Mouse (Mus musculus) hindbrain, embryonic 10.5 days (tissue): ENCODE data around the gene Drd4. TPM values are rescaled to one million over a fixed set of nuclear protein-coding genes. Genes with fewer than 3 reads are reported as not detected.
A peak's percentile ranks its signal among the peaks of the same experiment; 100 is the strongest.

Experiments
- DNase-seq: peaks from one replicate; pipeline ENCODE4 v3.0.0-alpha.2; 2017; ENCODE audit warnings: low spot score
- H3K27ac ChIP-seq: fragments of 300-500 bp; sonication (generic); 2 replicates; pipeline ENCODE4 v1.5.1; 2016; ENCODE audit warnings: mild to moderate bottlenecking, moderate library complexity
- H3K27me3 ChIP-seq: fragments of 300-500 bp; sonication (generic); 2 replicates; pipeline ENCODE4 v1.6.1; 2016; ENCODE audit warnings: mild to moderate bottlenecking; ENCODE audit not compliant: poor library complexity, insufficient read depth, severe bottlenecking
- H3K36me3 ChIP-seq: fragments of 300-500 bp; sonication (generic); 2 replicates; pipeline ENCODE4 v1.6.1; 2016; ENCODE audit warnings: mild to moderate bottlenecking, moderate library complexity
- H3K4me1 ChIP-seq: fragments of 300-500 bp; sonication (generic); replicated peaks from 2 replicates; pipeline ENCODE4 v1.6.1; 2016; ENCODE audit warnings: mild to moderate bottlenecking
- H3K4me3 ChIP-seq: fragments of 300-500 bp; sonication (generic); 2 replicates; pipeline ENCODE4 v1.5.1; 2016; ENCODE audit warnings: mild to moderate bottlenecking, moderate library complexity
- H3K9me3 ChIP-seq: fragments of 300-500 bp; sonication (generic); 2 replicates; pipeline ENCODE4 v1.6.1; 2016; ENCODE audit warnings: mild to moderate bottlenecking, moderate library complexity
- WGBS: fragments of 180-500 bp; shearing (Covaris S2); methylation state at CpG from one replicate; pipeline ENCODE4 v1.1.7; 2016; 5-methylcytosine and 5-hydroxymethylcytosine counted together
- polyA plus RNA-seq: library from polyadenylated mRNA; unstranded; fragments of >200 nt; fragmentation: Nextera tagmentation; extraction: Ambion mirVana; gene quantifications from 2 replicates; pipeline ENCODE4 v1.2.1, GENCODE M21; 2016

Drd4 gene
- polyA plus RNA-seq, 1 experiment from 2014 or later, result 0.34 TPM

- Histone ChIP-seq H3K36me3 (peaks cover 74% of the 10 kb centered on the region), H3K27ac (no peak overlapping the region), H3K27me3 (peaks cover 31% of the 10 kb centered on the region), H3K4me3 (no peak overlapping the region), H3K9me3 (no peaks in the 10 kb centered on the region), H3K4me1 (peaks cover 11% of the 10 kb centered on the region)
- WGBS, result 94% methylated on average over 8 of the region's 8 CpGs
- DNase-seq, result no peak
These were observed 7.4 kb downstream of the Drd4 start for GRCm38 (mm10) chr7:141299175-141299574.

- H3K27me3 ChIP-seq, result peaks cover 9% of the 10 kb centered on the region
- DNase-seq, result no peak
- no peak overlapping the region for H3K27ac ChIP-seq
- 95% methylated on average over 9 of the region's 9 CpGs for WGBS
- no peaks in the 10 kb centered on the region for H3K4me1 ChIP-seq
- H3K36me3 ChIP-seq, result peaks cover 95% of the 10 kb centered on the region
- H3K4me3 ChIP-seq, result no peak overlapping the region
- no peaks in the 10 kb centered on the region for H3K9me3 ChIP-seq
These were observed 9.6 kb downstream of the Drd4 start for GRCm38 (mm10) chr7:141301386-141301785.

- 85% methylated on average over 1 of the region's 1 CpGs for WGBS
- H3K9me3 ChIP-seq, result no peaks in the 10 kb centered on the region
- no peak overlapping the region for H3K27ac ChIP-seq
- DNase-seq, result no peak
- H3K36me3 ChIP-seq, result peaks cover 95% of the 10 kb centered on the region
- H3K4me3 ChIP-seq, result no peak overlapping the region
- H3K27me3 ChIP-seq, result no peaks in the 10 kb centered on the region
- H3K4me1 ChIP-seq, result no peaks in the 10 kb centered on the region
These were observed 11.0 kb downstream of the Drd4 start for GRCm38 (mm10) chr7:141302702-141303268.

GRCm38 (mm10) chr7:141304537-141304936 lies 12.7 kb downstream of the Drd4 start:
- Histone ChIP-seq H3K9me3 (no peaks in the 10 kb centered on the region), H3K4me3 (no peak overlapping the region), H3K36me3 (peaks cover 100% of the 10 kb centered on the region), H3K27ac (no peak overlapping the region), H3K4me1 (no peaks in the 10 kb centered on the region), H3K27me3 (no peaks in the 10 kb centered on the region)
- WGBS, result 84% methylated on average over 4 of the region's 4 CpGs
- DNase-seq, result no peak

GRCm38 (mm10) chr7:141314416-141314815 lies 22.6 kb downstream of the Drd4 start:
- H3K9me3 ChIP-seq, result no peaks in the 10 kb centered on the region
- H3K36me3 ChIP-seq, result peaks cover 100% of the 10 kb centered on the region
- H3K4me3 ChIP-seq, result no peak overlapping the region
- no peaks in the 10 kb centered on the region for H3K27me3 ChIP-seq
- no peaks in the 10 kb centered on the region for H3K4me1 ChIP-seq
- no peak overlapping the region for H3K27ac ChIP-seq
- DNase-seq, result no peak
- WGBS, result 92% methylated on average over 2 of the region's 2 CpGs

- WGBS, result 94% methylated on average over 8 of the region's 8 CpGs
- no peak overlapping the region for H3K4me3 ChIP-seq
- peaks cover 100% of the 10 kb centered on the region for H3K36me3 ChIP-seq
- H3K9me3 ChIP-seq, result no peaks in the 10 kb centered on the region
- no peak overlapping the region for H3K27ac ChIP-seq
- no peak for DNase-seq
- no peaks in the 10 kb centered on the region for H3K27me3 ChIP-seq
- H3K4me1 ChIP-seq, result no peaks in the 10 kb centered on the region
These were observed 23.3 kb downstream of the Drd4 start for GRCm38 (mm10) chr7:141315076-141315475.

GRCm38 (mm10) chr7:141315974-141316373 lies 24.2 kb downstream of the Drd4 start:
- Histone ChIP-seq H3K4me3 (no peak overlapping the region), H3K4me1 (no peaks in the 10 kb centered on the region), H3K36me3 (peaks cover 100% of the 10 kb centered on the region), H3K9me3 (no peaks in the 10 kb centered on the region), H3K27me3 (no peaks in the 10 kb centered on the region), H3K27ac (no peak overlapping the region)
- 81% methylated on average over 5 of the region's 5 CpGs for WGBS
- DNase-seq, result peak; percentile 20

GRCm38 (mm10) chr7:141317619-141318132 lies 25.9 kb downstream of the Drd4 start:
- no peak overlapping the region for H3K4me3 ChIP-seq
- no peak for DNase-seq
- H3K4me1 ChIP-seq, result no peaks in the 10 kb centered on the region
- H3K27ac ChIP-seq, result no peak overlapping the region
- WGBS, result 75% methylated on average over 1 of the region's 1 CpGs
- H3K36me3 ChIP-seq, result peaks cover 100% of the 10 kb centered on the region
- H3K27me3 ChIP-seq, result no peaks in the 10 kb centered on the region
- H3K9me3 ChIP-seq, result no peaks in the 10 kb centered on the region

- 80% methylated on average over 2 of the region's 2 CpGs for WGBS
- no peaks in the 10 kb centered on the region for H3K9me3 ChIP-seq
- H3K36me3 ChIP-seq, result peaks cover 100% of the 10 kb centered on the region
- no peak overlapping the region for H3K4me3 ChIP-seq
- H3K4me1 ChIP-seq, result peaks cover 3% of the 10 kb centered on the region; the same call in 1 of the 2 replicates
- no peaks in the 10 kb centered on the region for H3K27me3 ChIP-seq
- no peak overlapping the region for H3K27ac ChIP-seq
- DNase-seq, result no peak
These were observed 27.6 kb downstream of the Drd4 start for GRCm38 (mm10) chr7:141319446-141319845.

- H3K4me1 ChIP-seq, result peaks cover 40% of the 10 kb centered on the region
- no peak overlapping the region for H3K4me3 ChIP-seq
- H3K9me3 ChIP-seq, result no peaks in the 10 kb centered on the region
- WGBS, result 91% methylated on average over 1 of the region's 1 CpGs
- DNase-seq, result no peak
- no peak overlapping the region for H3K27ac ChIP-seq
- peaks cover 51% of the 10 kb centered on the region for H3K36me3 ChIP-seq
- H3K27me3 ChIP-seq, result no peaks in the 10 kb centered on the region
These were observed 32.9 kb downstream of the Drd4 start for GRCm38 (mm10) chr7:141324686-141325085.

GRCm38 (mm10) chr7:141326546-141327446 lies 35.0 kb downstream of the Drd4 start:
- H3K9me3 ChIP-seq, result no peaks in the 10 kb centered on the region
- H3K36me3 ChIP-seq, result peaks cover 30% of the 10 kb centered on the region
- 7% methylated on average over 35 of the region's 35 CpGs for WGBS
- peaks cover 40% of the 10 kb centered on the region for H3K4me1 ChIP-seq
- H3K27me3 ChIP-seq, result no peaks in the 10 kb centered on the region
- peak overlapping the region; percentile 71 for H3K4me3 ChIP-seq
- H3K27ac ChIP-seq, result peak overlapping the region; percentile 99
- peak; percentile 13 for DNase-seq

- peak; percentile 98 for DNase-seq
- H3K27ac ChIP-seq, result peak within 1 kb of the TSS; percentile 99
- H3K4me3 ChIP-seq, result peak within 1 kb of the TSS; percentile 71
- WGBS, result under 1% methylated on average over 105 of the region's 105 CpGs
- H3K36me3 ChIP-seq, result peaks cover 28% of the 10 kb centered on the region
- H3K4me1 ChIP-seq, result peaks cover 40% of the 10 kb centered on the region
- no peaks in the 10 kb centered on the region for H3K27me3 ChIP-seq
- H3K9me3 ChIP-seq, result no peaks in the 10 kb centered on the region
These were observed 35.9 kb downstream of the Drd4 start, which contains the start of the genes Deaf1 and Tmem80 for GRCm38 (mm10) chr7:141327469-141328372. Deaf1 (minus strand) TSS chr7:141327690. Tmem80 (plus strand) TSS chr7:141327739.
